Mouse (Mus musculus) spleen, adult 18-20 months (tissue): ENCODE data around the gene Kcnh6.

Source experiments
- DNase-seq, 2 experiments: peaks; one replicate each; pipeline ENCODE4 v3.0.0; 2022; ENCODE audit warnings: mixed read lengths in 2 of 2

Kcnh6 gene

DNA sequence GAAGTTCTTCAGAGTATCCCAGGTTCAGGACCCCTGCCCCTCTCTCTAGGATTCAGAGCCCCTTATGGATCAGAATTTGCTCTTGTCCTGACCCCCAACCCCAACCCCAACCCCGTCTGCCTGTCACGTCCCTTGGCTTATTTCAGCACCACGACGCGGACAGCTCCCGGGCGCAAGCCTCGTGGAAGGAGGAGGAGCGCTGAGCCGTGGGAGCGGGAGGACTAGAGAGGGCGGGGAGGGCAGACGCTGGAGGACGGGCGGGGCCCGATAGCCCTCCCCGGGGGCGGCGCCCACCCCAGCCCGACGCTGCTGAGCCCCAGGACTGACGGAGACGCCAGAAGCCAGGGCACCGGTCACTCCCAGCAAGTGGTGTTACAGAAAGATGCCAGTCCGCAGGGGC lies at the start of gene Kcnh6:
Kcnh6 (plus strand) TSS at position 304 of the 400 bp plus-strand sequence.
- DNase-seq, result peak; percentile 28 to 49

DNA sequence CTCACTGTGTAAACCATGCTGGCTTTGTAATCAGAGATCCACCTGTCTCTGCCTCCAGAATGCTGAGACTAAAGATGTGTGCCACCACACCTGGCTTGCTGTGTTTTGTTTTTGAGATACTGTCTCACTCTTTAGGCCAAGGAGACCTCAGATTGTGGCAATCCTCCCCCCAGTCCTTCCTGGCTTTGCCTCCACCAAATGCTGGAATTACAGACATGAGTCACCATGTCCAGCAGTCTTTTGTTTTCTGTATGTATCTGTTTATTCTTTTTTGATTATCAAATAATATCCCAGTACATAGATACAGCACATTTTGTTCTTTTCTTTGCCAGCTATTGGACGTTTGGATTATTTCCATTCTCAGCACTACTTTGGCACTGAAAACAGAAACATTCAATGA lies 49.4 kb upstream of the Kcnh6 start:
- DNase-seq, result no peak

DNA sequence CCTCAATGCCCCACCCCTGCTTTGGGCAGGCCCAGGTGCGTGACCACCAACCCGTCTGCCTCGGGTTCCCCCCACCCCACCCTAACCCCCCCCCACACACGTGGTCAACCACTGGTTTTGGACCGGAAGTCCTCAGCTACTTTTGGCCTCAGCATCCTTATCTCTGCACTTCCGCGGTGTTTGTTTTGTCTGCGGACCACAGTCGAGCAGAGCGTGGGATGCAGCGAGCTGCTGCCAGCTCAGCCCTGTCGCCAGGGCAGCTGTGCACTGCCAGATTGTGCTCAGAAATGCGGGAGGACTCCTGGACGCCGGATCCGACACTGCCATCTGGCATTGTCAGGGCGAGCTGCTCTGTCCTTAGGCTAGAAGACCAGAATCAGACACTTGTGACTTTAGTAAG lies 48.6 kb upstream of the Kcnh6 start:
- DNase-seq, result no peak

DNA sequence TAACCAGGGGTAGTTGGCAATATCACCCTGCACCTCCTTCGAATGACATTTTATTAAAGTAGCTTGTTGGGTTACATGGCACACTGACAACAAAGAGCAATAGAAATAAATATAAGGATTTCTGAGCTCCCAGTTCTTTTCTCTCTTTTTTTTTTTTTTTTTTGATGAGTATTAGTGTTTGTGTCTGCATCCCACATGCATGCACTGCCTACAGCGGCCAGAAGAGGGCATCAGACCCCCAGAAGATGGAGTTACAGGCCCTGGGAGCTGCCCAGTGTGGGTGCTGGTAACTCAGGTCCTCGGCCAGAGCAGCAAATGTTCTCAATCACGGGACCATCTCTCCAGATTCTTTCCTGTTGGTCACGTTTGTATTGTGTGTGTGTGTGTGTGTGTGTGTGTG lies 43.2 kb upstream of the Kcnh6 start:
- no peak for DNase-seq

DNA sequence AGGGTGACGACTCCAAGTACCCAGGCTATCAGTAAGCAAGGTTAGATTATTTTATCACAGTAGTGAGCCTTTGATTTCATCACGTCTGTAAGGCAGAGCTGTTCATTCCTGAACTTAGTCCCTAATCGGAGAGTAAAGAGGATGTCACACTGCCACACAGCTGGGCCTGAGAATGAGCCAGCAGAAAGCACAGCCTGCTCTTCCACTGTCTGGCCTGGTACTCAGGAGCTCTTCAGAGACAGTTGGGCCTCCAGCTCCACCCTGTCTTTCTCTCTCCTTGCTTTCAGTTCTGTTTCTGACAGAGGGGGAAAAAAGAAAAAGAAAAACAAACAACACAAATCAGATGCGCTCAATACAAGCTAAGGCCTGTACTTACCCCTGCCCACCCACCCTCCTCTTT lies 41.6 kb upstream of the Kcnh6 start:
- DNase-seq, result no peak

DNA sequence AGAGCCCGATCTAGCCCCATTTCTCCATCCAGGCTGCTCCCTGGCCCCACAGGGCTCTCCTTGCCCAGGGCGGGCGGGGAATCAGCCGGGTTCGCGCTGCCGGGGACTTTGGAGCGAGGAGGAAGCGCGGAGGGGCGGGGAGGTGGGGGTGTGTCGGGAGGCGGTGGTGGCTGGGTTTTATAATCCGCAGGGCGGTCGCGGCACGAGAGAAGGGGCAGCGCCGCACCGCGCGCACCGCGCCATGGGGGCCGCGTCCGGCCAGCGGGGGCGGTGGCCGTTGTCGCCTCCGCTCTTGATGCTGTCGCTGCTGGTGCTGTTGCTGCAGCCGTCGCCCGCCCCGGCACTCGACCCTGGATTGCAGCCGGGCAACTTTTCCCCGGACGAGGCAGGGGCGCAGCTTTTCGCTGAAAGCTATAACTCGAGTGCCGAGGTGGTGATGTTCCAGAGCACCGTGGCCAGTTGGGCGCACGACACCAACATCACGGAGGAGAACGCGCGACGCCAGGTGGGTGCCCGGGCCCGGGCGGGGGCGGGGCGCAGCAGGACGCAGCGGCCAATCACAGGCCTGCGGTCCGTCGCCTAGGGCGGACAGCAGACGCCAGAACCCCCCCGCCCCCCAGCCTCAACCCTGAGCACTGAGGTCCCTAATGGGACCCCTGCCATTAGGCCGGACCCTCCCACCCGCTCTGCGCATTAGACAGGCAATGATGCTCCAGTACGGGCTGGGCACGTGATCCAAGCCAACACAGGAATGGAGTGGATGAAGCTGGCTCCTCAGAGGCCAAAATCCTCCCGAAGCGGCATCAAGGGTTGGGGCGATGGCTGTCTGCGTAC lies 40.0 kb upstream of the Kcnh6 start, which contains the start of gene Ace:
Ace (plus strand) TSS at position 205 of the 834 bp plus-strand sequence.
- DNase-seq, result no peak

DNA sequence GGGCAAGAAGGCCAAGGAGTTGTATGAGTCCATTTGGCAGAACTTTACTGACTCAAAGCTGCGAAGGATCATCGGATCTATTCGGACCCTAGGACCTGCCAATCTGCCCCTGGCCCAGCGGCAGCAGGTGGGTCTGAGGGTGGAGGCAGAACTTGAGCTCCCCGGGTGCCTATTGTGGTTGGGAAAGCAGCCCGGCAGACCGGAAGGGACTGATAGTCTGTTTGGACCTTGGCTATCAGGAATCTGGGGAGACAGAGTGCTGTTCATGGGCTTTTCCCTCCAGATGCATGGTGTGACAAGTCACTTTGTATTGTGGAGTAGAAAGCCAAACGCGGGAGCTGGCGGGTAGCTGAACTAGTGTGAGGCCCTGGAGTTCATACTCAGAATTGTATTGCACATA lies 39.0 kb upstream of the Kcnh6 start:
- no peak for DNase-seq

DNA sequence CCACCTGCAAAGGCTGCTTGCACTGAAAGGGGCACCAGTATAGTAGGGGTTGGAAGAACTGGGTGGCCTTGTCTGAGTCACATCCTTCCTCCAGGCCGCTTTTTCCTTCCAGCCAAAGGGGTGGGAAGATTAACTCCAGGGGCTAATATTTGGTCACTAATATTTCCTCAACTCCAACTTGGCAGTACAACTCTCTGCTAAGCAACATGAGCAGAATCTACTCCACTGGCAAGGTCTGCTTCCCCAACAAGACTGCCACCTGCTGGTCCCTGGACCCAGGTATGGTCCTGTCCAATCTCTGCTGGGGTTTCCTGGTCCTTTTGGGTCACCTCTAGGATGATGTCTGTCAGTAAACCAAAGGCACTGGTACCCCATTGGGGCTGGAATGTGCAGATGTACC lies 38.4 kb upstream of the Kcnh6 start:
- DNase-seq, result peak in 1 of 2 experiments; percentile 24

DNA sequence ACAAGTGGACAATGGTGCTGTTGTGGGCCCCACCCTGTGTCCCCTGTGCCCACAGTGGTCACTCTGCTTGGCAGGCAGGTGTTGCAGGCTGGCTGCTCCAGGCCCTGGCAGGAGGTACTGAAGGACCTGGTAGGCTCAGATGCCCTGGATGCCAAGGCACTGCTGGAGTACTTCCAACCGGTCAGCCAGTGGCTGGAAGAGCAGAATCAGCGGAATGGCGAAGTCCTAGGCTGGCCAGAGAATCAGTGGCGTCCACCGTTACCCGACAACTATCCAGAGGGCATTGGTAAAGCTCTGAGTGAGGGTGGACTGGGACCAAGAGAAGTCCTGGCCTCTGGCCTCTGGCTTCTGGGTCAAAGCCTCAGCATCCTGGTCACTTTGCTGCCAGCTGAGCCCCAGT lies 33.3 kb upstream of the Kcnh6 start:
- no peak for DNase-seq

DNA sequence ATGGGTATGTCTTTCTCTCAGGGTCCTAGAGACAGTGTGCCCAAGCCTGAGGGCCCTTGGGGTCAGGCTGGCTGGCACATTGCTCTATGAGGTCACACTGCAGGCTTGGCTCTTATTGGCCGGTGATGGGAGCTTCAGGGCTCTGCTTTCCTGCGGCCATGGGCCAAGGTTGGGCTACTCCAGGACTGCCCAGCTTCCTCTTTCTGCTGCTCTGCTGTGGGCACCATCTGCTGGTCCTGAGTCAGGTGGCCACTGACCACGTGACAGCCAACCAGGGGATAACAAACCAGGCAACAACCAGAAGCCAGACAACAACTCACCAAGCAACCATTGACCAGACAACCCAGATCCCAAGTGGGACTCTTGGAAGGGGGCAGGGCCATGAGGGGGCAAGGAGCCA lies 32.9 kb upstream of the Kcnh6 start:
- no peak for DNase-seq

DNA sequence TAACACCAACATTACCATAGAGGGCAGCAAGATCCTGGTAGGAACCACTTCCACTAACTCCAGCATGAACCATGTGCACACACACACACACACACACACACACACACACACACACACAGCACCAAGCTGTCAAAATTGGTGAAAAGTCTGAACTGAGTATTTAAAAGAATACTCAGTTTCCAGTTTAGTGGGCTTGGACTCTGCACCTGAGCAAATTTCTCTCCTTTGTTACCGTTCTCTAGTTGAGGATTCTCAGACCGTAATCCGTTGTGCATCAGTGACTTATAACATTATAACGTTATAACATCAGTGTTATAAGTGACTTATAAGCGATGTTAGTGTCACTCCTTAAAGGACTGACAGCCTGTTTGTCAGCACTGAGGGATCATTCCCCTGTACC lies 32.3 kb upstream of the Kcnh6 start:
- no peak for DNase-seq

DNA sequence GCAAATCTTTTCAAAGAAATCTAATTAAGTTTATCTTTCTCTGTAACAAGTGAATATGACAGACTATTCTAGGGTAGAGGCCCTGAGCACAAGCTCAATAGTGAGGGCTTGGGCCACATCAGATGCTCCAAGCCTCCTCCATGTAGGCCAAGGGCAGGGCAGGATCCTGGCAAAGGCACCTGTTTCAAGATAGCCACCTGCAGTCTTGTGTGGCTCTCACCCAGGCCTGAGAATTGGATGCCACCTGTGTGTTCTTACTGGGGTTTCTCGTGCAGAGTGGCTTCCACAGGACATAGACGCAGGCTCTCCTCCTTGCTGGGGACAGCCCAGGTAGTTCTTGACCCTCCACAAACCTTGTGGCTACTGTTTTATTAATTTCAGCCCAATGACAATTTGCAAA lies 29.7 kb upstream of the Kcnh6 start:
- DNase-seq, result no peak

DNA sequence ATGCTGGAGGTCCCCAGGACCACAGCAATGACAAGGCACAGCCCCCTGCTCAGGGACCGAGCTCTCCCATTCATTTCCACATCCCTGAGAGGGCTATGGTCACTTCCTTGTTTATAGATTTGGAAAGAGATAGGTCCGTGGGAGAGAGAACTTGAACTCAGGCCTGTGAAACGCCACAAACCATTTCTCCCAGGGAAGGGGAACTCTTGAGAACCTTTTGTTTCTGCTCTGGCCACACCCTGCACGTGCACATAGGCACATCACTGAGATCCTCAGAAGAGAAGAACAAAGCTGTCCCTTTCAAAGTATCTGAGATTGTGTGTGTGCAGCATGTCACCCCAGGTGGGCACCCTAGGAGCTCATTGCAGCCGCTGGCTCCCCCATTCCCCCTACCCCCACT lies 29.3 kb upstream of the Kcnh6 start:
- DNase-seq, result no peak

DNA sequence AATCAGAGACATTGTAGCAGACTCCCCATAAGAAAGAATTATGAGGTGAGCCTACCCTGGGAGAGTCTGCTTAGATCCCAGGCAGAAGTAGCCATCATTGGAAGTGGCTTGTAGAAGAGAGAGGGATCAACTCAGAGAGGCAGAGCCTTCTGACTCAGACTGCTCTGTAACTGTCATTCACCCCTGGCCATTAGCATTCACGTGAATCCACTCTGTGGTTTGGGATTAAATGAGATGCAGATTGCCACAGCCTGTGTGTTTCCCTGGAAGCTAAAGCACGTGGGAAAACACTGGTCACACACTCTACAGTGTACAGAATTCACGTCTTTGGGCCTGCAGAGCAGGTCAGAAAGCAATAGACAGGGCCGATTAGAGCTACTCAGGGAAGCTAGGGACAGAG lies 23.5 kb upstream of the Kcnh6 start:
- no peak for DNase-seq

DNA sequence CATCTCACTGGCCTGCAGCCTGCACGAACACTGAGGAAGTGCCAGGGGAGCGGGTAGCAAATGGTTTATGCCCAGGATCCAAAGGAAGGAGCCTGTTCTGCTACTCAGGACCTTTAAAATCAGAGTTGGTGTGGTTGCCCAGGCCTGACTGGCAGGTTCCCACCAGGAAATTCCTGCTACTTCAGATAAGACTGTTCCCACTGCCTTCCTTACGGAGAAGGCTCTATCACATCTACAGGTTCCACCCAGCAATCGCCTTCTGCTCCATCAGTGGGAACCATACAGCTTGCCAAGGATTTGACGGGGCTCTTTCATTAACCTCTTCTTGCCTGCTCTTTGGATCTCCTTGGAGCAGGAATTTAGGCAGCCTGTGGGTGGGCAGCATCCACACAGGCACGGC lies 20.5 kb upstream of the Kcnh6 start:
- DNase-seq, result no peak

DNA sequence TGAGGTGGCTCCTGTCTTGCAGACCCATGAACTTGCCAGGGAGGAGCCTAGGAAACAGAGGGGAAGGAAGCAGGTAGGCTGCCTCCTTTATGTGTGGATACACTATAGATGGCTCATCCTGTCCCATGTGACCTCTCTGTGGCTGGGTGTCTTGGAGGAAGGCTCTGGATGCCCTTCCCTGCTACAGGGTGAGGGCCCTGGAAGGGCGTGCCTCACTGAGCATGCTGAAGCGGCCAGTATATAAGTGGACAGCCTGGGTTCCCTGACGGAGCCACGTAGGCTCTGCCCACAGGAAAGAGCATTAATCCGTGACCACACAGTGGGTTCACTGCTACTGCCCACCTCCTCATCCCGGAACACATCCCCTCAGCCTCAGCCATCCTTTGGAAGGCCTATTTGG lies 18.5 kb upstream of the Kcnh6 start:
- no peak for DNase-seq

DNA sequence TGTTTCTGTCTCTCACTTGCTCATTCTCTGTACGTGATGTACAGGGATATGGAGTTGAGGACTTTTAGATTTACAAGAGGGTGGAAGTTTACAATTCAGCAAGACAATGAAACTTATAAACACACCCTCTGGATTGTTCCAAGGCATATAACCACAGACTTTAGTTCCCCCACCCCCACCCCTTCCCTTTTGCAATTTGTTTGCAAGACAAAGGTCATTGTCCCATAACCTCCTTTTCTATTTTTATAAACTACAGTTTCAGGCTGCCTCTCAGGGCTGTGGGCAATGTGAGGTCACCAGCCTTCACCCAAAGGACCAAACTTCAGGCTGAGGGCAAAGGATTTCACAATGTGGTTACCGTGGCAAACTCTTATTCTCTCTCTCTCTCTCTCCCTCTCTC lies 17.7 kb upstream of the Kcnh6 start:
- DNase-seq, result no peak

DNA sequence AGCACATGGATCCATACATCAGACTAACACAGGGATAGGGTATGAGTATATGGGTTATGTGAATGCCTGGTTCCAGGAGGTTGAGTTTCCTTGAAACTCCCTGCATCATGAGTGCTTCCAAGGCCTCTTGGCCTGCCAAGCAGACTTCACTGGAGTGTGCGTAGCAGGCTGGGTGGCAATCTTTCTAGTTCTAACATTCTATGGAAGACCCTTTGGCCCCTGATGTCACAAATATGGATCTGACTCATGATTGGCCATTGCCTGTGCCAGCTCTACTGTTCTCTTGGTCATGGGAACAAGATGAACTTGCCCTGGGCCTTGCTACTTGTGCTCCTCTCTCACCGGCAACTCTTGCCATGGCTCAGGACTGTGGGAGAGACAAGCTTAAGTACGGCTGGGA lies 13.5 kb upstream of the Kcnh6 start, which contains the start of gene Ace3:
Ace3 (plus strand) TSS at position 301 of the 400 bp plus-strand sequence.
- no peak for DNase-seq

DNA sequence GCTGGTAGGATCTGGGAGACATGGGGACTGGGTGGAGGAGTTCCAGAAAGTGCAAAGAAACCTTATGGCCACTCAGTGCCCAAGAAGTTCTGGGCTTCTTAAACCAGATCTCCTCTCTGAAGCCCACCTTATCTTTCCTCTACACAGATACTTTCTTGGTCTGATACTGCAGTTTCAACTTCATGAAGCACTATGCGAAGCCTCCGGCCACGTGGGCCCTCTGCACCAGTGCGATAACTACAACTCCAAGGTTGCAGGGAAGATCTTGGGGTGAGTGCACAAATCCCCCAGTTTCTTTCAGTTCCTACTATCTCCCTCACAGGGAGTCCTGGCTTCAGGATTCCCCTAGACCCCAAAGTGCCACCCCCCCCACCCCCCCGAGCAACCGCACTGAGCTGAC lies 7.9 kb upstream of the Kcnh6 start:
- DNase-seq, result no peak

DNA sequence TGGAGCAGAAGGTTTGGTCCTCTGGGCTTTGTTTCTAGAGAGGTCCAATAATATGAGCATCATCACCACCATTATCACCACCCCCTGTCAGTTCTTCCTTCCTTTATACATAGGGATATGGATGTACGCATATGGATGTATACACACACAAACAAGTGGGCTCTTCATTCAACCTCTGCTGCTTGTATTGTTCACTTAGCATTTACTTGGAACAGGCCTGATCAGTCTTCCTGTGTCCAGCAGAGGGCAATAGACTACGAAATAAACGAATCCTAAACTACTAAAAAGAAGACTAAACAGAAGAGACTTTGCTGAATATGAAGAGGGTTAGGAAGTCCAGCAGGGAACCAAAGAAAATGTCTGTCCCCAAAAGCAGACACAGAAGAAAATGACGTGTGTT lies 6.2 kb upstream of the Kcnh6 start:
- DNase-seq, result no peak

DNA sequence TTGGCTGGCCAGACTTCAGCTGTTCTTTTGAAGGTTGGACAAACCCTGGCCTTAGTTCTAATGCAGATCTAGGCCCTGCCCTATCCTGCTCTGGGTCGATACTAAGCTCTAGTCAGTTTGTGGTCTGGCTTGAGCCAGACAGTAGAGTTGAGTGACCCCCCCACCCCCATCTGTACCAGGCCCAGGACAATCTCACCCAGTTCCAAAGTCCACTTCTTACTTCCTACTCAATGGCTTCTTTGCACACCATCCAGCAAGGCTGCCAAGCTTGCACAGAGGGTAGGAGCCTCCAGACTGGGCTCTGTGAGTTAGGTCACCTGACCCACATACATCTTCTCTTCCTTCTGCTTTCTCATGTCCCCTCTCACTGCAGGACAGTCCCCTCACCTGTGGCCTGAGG lies 3.3 kb upstream of the Kcnh6 start:
- DNase-seq, result no peak

DNA sequence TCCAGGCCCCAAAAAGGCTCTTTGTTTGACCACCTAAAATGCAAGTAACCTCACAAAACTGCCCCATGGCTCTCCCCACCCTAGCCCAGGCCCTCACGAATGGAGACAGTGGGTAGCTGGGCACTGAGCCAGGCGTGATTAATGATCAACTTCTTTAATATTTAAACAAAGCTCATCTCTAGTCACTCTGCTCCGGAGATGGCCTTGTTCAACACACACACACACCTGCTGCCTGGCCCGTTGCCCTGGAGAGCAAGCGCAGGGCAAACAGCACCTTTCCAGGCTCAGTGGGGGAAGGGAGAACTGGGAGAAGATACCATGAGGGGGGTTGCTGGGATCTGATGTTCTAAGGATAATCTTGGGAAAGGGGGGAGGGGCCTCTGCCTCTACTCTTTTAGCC lies 2.0 kb upstream of the Kcnh6 start:
- DNase-seq, result no peak

DNA sequence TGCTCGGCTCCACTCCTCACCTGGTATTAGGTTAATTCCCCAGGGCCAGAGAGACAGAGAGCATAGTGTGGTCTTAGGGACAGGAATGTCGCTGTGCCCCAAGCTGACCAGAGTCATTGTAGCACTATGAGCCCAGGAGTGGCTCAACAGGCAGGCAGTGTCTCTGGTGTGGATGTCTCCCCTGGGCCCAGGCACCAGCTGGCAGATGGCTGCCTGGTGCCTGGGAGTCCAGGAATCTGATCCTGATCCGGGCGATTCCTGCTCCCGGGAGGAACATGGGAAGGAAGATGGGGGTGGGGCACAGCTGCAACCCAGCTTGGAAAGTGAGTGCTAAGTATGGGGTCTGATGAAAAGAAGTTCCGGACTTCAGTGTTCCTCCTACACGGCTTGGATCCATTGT lies 4.8 kb downstream of the Kcnh6 start:
- DNase-seq, result no peak

DNA sequence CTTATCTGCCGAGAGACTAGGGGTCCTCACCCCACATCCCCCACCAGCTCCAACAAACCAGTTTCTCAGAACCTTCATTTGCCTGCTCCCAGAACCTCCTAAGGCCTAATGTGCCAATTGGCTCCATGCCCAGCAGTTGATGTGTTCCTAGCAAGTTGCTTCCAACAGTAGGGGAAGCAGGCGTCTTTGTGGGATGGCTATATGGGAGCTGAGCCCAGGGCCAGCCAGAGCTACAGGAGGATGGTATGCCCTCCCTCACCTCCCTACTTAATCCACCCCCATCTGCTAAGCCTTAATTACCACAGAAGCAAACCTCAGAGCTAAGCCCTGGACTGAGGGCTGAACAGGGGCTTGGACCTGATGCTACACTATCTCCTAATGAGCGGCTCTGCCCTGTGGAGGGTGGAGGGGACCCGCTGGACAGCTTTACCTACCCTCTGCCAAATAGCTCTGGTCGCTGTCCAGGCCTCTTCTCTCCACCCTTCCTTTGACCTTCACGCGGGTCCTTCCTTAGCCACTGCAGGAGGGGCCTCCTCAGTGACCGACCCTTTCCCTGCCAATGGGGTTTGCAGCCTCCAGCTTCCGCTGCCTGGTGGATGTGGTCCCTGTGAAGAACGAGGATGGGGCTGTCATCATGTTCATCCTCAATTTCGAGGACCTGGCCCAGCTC lies 5.8 kb downstream of the Kcnh6 start:
- DNase-seq, result no peak

DNA sequence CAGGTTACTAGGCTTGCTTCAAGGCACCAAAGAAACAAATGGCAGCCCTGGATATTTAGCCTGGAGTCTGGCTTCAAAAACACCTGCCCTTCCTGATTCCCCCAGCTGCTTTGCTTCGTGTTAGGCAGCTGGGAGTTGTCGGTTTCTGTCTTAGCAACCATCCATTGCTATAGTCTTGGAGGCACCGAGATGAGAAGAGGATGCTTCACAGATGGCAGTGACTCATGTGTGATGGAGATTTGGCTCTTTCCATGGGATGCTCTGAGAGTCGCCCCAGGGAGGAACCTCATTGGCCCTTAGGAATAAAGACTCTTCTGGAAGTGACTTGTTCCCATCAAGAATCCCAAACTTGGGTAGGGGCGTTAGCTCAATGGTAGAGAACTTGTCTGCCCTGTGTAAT lies 8.5 kb downstream of the Kcnh6 start:
- DNase-seq, result no peak
